Comparison of ENCODE assay signal across 22 mouse cellular contexts in the genomic region with DNA sequence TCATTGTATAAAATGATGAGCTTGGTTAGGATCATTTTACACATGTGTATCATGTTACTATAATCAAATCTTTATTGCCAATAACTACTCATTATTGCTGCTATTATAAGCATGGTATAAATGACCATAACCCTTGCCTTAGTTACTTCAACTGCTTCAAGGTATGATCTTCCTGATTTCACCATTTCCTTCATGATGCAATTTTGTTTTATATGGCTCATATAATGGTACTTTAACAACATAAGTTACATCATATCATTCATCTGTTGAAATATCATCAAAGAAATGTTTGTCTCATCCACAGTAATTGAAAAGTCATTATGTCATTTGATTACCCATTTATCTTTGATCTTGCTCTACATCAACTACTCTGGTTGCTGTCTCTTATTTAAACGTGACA.
"Had no signal": no experiment of that assay in that cellular context is flagged by ENCODE, and none has a peak within 500 bp of the region (broad histone marks: within the 10 kb centered on the region; RNA-seq: fewer than 3 reads in every experiment).

No protein-coding gene starts in this region.

- DNase-seq: cerebellum, adult 2 months; cerebellum, adult 8-10 months; cerebellum, adult 9-10 months; cerebellum, adult 9-11 months; cerebellum, postnatal 10 days; cerebellum, postnatal 14 days; cerebellum, postnatal 25 days; cerebellum, postnatal 36 days; embryo, embryonic 11 days; forebrain, postnatal 0 days; gastrocnemius, adult 2 months; gastrocnemius, postnatal 10 days; gastrocnemius, postnatal 14 days; gastrocnemius, postnatal 25 days; gastrocnemius, postnatal 36 days; heart, adult 11 months; heart, adult 18-20 months; heart, adult 2 months had no signal

- ATAC-seq: forebrain, embryonic 13.5 days; forebrain, embryonic 14.5 days; forebrain, embryonic 15.5 days; forebrain, embryonic 16.5 days; forebrain, postnatal 0 days had no signal
